18 mouse cellular contexts compared by ENCODE assay signal in the genomic region with DNA sequence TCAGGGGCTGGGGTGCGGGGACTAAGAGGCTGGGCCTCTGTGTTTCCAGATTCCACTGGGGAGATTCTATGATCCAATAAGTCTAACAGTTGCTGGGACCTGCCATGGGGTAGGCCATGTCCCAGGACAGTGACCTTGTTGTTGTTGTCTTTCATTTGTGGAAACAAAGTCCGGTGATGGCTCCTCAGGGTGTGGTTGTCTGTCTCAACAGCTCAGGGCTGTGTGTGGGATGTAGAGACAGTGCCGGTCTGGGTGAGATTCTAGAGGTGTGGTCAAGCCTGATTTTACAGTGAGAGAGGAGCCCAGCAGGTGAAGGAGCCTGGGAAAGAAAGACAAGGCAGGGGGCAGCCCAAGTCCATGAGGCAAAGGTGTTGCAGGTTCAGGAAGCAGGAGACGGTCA.
"Had no signal": no experiment of that assay in that cellular context is flagged by ENCODE, and none has a peak within 500 bp of the region (broad histone marks: within the 10 kb centered on the region; RNA-seq: fewer than 3 reads in every experiment).

No protein-coding gene starts in this region.

- H3K27me3 ChIP-seq: liver, embryonic 12.5 days; liver, embryonic 15.5 days; neural tube, embryonic 12.5 days; neural tube, embryonic 15.5 days had no signal

- DNase-seq: kidney, adult 2 months; kidney, postnatal 25 days; layer of hippocampus, adult 9-11 months; liver; lung, adult 18-20 months; lung, postnatal 36 days; right cerebral cortex, adult 18-20 months; thymus, postnatal 25 days had no signal

- H3K4me3 ChIP-seq: layer of hippocampus, adult 2 months; liver, embryonic 12.5 days; liver, embryonic 15.5 days; lung, embryonic 15.5 days; megakaryocyte, embryonic 14.5 days; midbrain, embryonic 10.5 days; neural tube, embryonic 12.5 days; neural tube, embryonic 15.5 days had no signal

- H3K9me3 ChIP-seq: liver, embryonic 12.5 days; liver, embryonic 15.5 days; lung, embryonic 15.5 days; midbrain, embryonic 10.5 days; neural tube, embryonic 12.5 days; neural tube, embryonic 15.5 days had no signal

- ATAC-seq: liver, embryonic 12.5 days had no signal

- H3K9ac ChIP-seq: liver, embryonic 12.5 days; liver, embryonic 15.5 days; lung, embryonic 15.5 days; neural tube, embryonic 12.5 days; neural tube, embryonic 15.5 days had no signal

- H3K27ac ChIP-seq: kidney, postnatal 0 days; layer of hippocampus, adult 2 months; liver, embryonic 12.5 days; liver, embryonic 15.5 days; lung, embryonic 15.5 days; neural tube, embryonic 12.5 days; neural tube, embryonic 15.5 days; stomach, postnatal 0 days had no signal

- H3K4me1 ChIP-seq: liver, embryonic 15.5 days had no signal

- H3K36me3 ChIP-seq: liver, embryonic 12.5 days; liver, embryonic 15.5 days; lung, embryonic 15.5 days; midbrain, embryonic 10.5 days; neural tube, embryonic 12.5 days; neural tube, embryonic 15.5 days had no signal

- H3K4me2 ChIP-seq: liver, embryonic 12.5 days; liver, embryonic 15.5 days; lung, embryonic 15.5 days; neural tube, embryonic 12.5 days; neural tube, embryonic 15.5 days had no signal
